Mouse (Mus musculus) heart, embryonic 11.5 days (tissue): ENCODE measurements around the gene Necap2. TPM values are rescaled to one million over a fixed set of nuclear protein-coding genes. Genes with fewer than 3 reads are reported as not detected.
A peak's percentile ranks its signal among the peaks of the same experiment; 100 is the strongest.

ENCODE experiments used
- ATAC-seq: fragments of 200-750 bp; cut with Nextera tagmentation; replicated peaks from 2 replicates; pipeline ENCODE4 v1.8.0; 2017; ENCODE audit warnings: moderate library complexity; ENCODE audit not compliant: insufficient number of reproducible peaks, low FRiP score, low TSS enrichment
- H3K27ac ChIP-seq: fragments of 300-500 bp; sonication (generic); 2 replicates; pipeline ENCODE4 v1.5.1; 2014; ENCODE audit warnings: mild to moderate bottlenecking, low read depth, low read length
- H3K27me3 ChIP-seq: fragments of 300-500 bp; sonication (generic); 2 replicates; pipeline ENCODE4 v1.6.1; 2014; ENCODE audit warnings: mild to moderate bottlenecking, low read length, mixed read lengths; ENCODE audit not compliant: control insufficient read depth, insufficient read depth
- H3K36me3 ChIP-seq: fragments of 300-500 bp; sonication (generic); 2 replicates; pipeline ENCODE4 v1.6.1; 2014; ENCODE audit warnings: mild to moderate bottlenecking, low read length, moderate library complexity, mixed read lengths; ENCODE audit not compliant: control insufficient read depth, insufficient read depth
- H3K4me1 ChIP-seq: fragments of 300-500 bp; sonication (generic); 2 replicates; pipeline ENCODE4 v1.6.1; 2014; ENCODE audit warnings: low read length; ENCODE audit not compliant: control insufficient read depth, insufficient read depth
- H3K4me2 ChIP-seq: fragments of 300-500 bp; sonication (generic); 2 replicates; pipeline ENCODE4 v1.6.1; 2014; ENCODE audit warnings: mild to moderate bottlenecking, moderate library complexity
- H3K4me3 ChIP-seq: fragments of 300-500 bp; sonication (generic); 2 replicates; pipeline ENCODE4 v1.5.1; 2014; ENCODE audit warnings: low read depth, low read length
- H3K9ac ChIP-seq: fragments of 300-500 bp; sonication (generic); 2 replicates; pipeline ENCODE4 v1.6.1; 2014; ENCODE audit warnings: mild to moderate bottlenecking, low read depth, low read length, moderate library complexity
- H3K9me3 ChIP-seq: fragments of 300-500 bp; sonication (generic); replicated peaks from 2 replicates; pipeline ENCODE4 v1.6.1; 2016; ENCODE audit warnings: low read length; ENCODE audit not compliant: control insufficient read depth
- WGBS: fragments of 180-500 bp; shearing (Covaris S2); extraction: QIAGEN DNeasy Blood & Tissue Kit; methylation state at CpG from one replicate; pipeline ENCODE4 v1.1.7; 2014; ENCODE audit not compliant: insufficient replicate concordance; 5-methylcytosine and 5-hydroxymethylcytosine counted together
- polyA plus RNA-seq: library from polyadenylated mRNA; unstranded; fragments of >200 nt; fragmentation: Nextera tagmentation; extraction: Ambion mirVana; gene quantifications from 2 replicates; pipeline ENCODE4 v1.2.1, GENCODE M21; 2014

Necap2 gene
- polyA plus RNA-seq, 1 experiment from 2014 or later, result 41.9 TPM

GRCm38 (mm10) chr4:141033606-141034549, 44.3 kb downstream of the Necap2 start:
- no peaks in the 10 kb centered on the region for H3K9me3 ChIP-seq
- H3K4me3 ChIP-seq, result no peak overlapping the region
- H3K27ac ChIP-seq, result no peak overlapping the region
- no peak overlapping the region for H3K4me2 ChIP-seq
- no peaks in the 10 kb centered on the region for H3K27me3 ChIP-seq
- no peaks in the 10 kb centered on the region; the same call in 1 of the 2 replicates for H3K4me1 ChIP-seq
- no peak for ATAC-seq
- 77% methylated on average over 27 of the region's 27 CpGs for whole genome bisulfite sequencing
- no peak overlapping the region for H3K9ac ChIP-seq
- peaks cover 12% of the 10 kb centered on the region for H3K36me3 ChIP-seq

GRCm38 (mm10) chr4:141031733-141032132, 46.4 kb downstream of the Necap2 start:
- no peak for ATAC-seq
- WGBS, result 13% methylated on average over 6 of the region's 6 CpGs
- Histone ChIP-seq H3K9me3 (no peaks in the 10 kb centered on the region), H3K27me3 (no peaks in the 10 kb centered on the region), H3K27ac (no peak overlapping the region), H3K4me2 (no peak overlapping the region), H3K9ac (no peak overlapping the region), H3K4me3 (no peak overlapping the region), H3K36me3 (peaks cover 12% of the 10 kb centered on the region), H3K4me1 (no peaks in the 10 kb centered on the region; the same call in 1 of the 2 replicates)

GRCm38 (mm10) chr4:141030541-141031206, 47.5 kb downstream of the Necap2 start:
- Histone ChIP-seq H3K27ac (no peak overlapping the region), H3K27me3 (no peaks in the 10 kb centered on the region), H3K9ac (0 out of 2 replicates have a peak overlapping the region, but pooled peaks have one; percentile 34), H3K36me3 (peaks cover 12% of the 10 kb centered on the region), H3K4me2 (no peak overlapping the region), H3K9me3 (no peaks in the 10 kb centered on the region), H3K4me3 (no peak overlapping the region), H3K4me1 (no peaks in the 10 kb centered on the region; the same call in 1 of the 2 replicates)
- 90% methylated on average over 17 of the region's 18 CpGs for WGBS
- no peak for ATAC-seq

- no peaks in the 10 kb centered on the region for H3K9me3 ChIP-seq
- no peaks in the 10 kb centered on the region for H3K27me3 ChIP-seq
- H3K4me3 ChIP-seq, result no peak overlapping the region
- H3K4me1 ChIP-seq, result peaks cover 22% of the 10 kb centered on the region
- no peak overlapping the region for H3K27ac ChIP-seq
- no peak overlapping the region for H3K9ac ChIP-seq
- no peak for ATAC-seq
- 65% methylated on average over 27 of the region's 27 CpGs for WGBS
- H3K4me2 ChIP-seq, result no peak overlapping the region
- peaks cover 7% of the 10 kb centered on the region for H3K36me3 ChIP-seq
These were observed 53.2 kb downstream of the Necap2 start for GRCm38 (mm10) chr4:141024992-141025391.

GRCm38 (mm10) chr4:141024052-141024451, 54.1 kb downstream of the Necap2 start:
- 69% methylated on average over 9 of the region's 9 CpGs for WGBS
- H3K27ac ChIP-seq, result no peak overlapping the region
- H3K4me2 ChIP-seq, result no peak overlapping the region
- no peaks in the 10 kb centered on the region for H3K9me3 ChIP-seq
- H3K9ac ChIP-seq, result no peak overlapping the region
- no peak overlapping the region for H3K4me3 ChIP-seq
- ATAC-seq, result no peak
- peaks cover 24% of the 10 kb centered on the region for H3K4me1 ChIP-seq
- peaks cover 3% of the 10 kb centered on the region for H3K36me3 ChIP-seq
- H3K27me3 ChIP-seq, result no peaks in the 10 kb centered on the region

- H3K4me1 ChIP-seq, result peaks cover 26% of the 10 kb centered on the region
- no peak; the same call in 1 of the 2 replicates for ATAC-seq
- no peak overlapping the region for H3K9ac ChIP-seq
These were observed 56.6 kb downstream of the Necap2 start for GRCm38 (mm10) chr4:141021614-141021929.

GRCm38 (mm10) chr4:141020811-141021613, 57.1 kb downstream of the Necap2 start:
- H3K4me2 ChIP-seq, result peak overlapping the region; percentile 41
- 23% methylated on average over 14 of the region's 14 CpGs for WGBS
- H3K9me3 ChIP-seq, result no peaks in the 10 kb centered on the region
- peak overlapping the region; percentile 86 for H3K27ac ChIP-seq
- H3K27me3 ChIP-seq, result no peaks in the 10 kb centered on the region
- peaks cover 30% of the 10 kb centered on the region for H3K4me1 ChIP-seq
- no peak overlapping the region for H3K4me3 ChIP-seq
- peak overlapping the region; percentile 67 for H3K9ac ChIP-seq
- H3K36me3 ChIP-seq, result peaks cover 4% of the 10 kb centered on the region
- ATAC-seq, result peak; percentile 65

More at GRCm38 (mm10) chr4:141021614-141021929, 56.6 kb downstream of the Necap2 start:
- peak overlapping the region; percentile 86 for H3K27ac ChIP-seq
- no peak overlapping the region for H3K4me3 ChIP-seq
- H3K27me3 ChIP-seq, result no peaks in the 10 kb centered on the region
- H3K36me3 ChIP-seq, result peaks cover 2% of the 10 kb centered on the region; the same call in 1 of the 2 replicates
- no peaks in the 10 kb centered on the region for H3K9me3 ChIP-seq
- WGBS, result 75% methylated on average over 11 of the region's 11 CpGs
- no peak overlapping the region; the same call in 1 of the 2 replicates for H3K4me2 ChIP-seq

GRCm38 (mm10) chr4:141020220-141020619, 57.9 kb downstream of the Necap2 start:
- no peaks in the 10 kb centered on the region for H3K27me3 ChIP-seq
- no peak overlapping the region for H3K4me3 ChIP-seq
- WGBS, result 89% methylated on average over 17 of the region's 17 CpGs
- H3K4me1 ChIP-seq, result peaks cover 30% of the 10 kb centered on the region
- H3K9ac ChIP-seq, result peak overlapping the region; percentile 13
- no peaks in the 10 kb centered on the region for H3K9me3 ChIP-seq
- H3K4me2 ChIP-seq, result peak overlapping the region; percentile 11; the same call in 1 of the 2 replicates
- H3K27ac ChIP-seq, result peak overlapping the region; percentile 86
- no peak for ATAC-seq
- peaks cover 6% of the 10 kb centered on the region for H3K36me3 ChIP-seq
